Mouse (Mus musculus) megakaryocyte-erythroid progenitor cell, adult 5-6 weeks (primary cell): ENCODE measurements around the gene Gm37240. TPM values are rescaled to one million over a fixed set of nuclear protein-coding genes. Genes with fewer than 3 reads are reported as not detected.
A peak's percentile ranks its signal among the peaks of the same experiment; 100 is the strongest.
"Not testable (repeated sequence)": the region's sequence is repeated elsewhere in the genome, so short reads cannot be mapped to it uniquely, and the experiment has no call there.

Experiments
- ATAC-seq: replicated peaks from 2 replicates; pipeline ENCODE4 v1.8.0; 2016; ENCODE audit warnings: mild to moderate bottlenecking, inconsistent platforms; ENCODE audit not compliant: severe bottlenecking, poor library complexity, low FRiP score, low TSS enrichment
- total RNA-seq, 2 experiments: library from RNA; stranded (forward) in 1 of 2; stranded (reverse) in 1 of 2; fragments of 200-1000, 215-1000 nt in 1 of 2; fragments of >200 nt in 1 of 2; fragmentation: Nextera tagmentation in 1 of 2; gene quantifications; 2 replicates each; pipeline ENCODE4 v1.2.3; 2014 to 2017

Gene Gm37240
- total RNA-seq, 2 experiments from 2014 or later: not detected

- ATAC-seq: no peak
These were observed 1213.8 kb downstream of the Gm37240 start for GRCm38 (mm10) chr3:84673552-84673951.

GRCm38 (mm10) chr3:84672136-84672535 lies 1215.2 kb downstream of the Gm37240 start:
- no peak for ATAC-seq

- no peak for ATAC-seq
These were observed 1218.4 kb downstream of the Gm37240 start for GRCm38 (mm10) chr3:84668957-84669356.

DNA sequence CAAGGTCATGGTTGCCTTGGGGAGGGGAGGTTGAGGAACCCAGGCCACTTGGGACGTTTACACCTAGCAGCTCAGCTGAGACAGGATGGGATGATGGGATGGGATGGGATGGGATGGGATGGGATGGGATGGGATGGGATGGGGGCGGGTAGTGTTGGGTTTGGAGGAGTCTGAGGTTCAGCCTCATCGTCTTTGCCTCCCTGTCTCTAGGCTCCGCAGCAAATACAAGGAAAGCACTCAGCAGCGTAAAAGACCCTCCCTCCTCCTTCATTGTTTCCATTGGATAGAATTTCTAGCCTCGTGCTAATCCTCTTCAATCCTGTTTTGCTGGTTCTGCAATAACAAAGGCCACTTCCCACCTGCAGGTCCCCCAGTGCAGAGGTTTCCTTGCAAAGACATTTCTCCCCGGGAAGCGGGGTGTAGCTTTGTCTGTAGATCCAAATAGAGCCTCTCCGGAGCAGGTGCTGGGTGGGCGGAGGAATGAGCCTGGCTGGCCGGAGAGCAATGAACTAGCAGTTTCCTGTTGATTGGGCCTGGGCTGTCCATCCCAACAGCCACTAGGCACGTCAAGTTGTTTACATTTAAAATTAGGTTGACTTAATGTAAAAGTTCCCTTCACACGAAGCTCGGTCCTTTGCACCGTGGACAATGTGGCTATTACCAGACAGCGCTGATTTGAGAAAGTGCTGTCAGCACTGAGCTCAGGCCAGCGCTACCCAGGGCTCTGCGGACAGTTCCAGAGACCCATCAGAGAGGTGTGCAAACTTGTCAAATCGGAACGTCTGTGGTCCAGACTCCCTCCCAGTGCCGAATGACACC lies 1221.9 kb downstream of the Gm37240 start:
- ATAC-seq: no peak

DNA sequence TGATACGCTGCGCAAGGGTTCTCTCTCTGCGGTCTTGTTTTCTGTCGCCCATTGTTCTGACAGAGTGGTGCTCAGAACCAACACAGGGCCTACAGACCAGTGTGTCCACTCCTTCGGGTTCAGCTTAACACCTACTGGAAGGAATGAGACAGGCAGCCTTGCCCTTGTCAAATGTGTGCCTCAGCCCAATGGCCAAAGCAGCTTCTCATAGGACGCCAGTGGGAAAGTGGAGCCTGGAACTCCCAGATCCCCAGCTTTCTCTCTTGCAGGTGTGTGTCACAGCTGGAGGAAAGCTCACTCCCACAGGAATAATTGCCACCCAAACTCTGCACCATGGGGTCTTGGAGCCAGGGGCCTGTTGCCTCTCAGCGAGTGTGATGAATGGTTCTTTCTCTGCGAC lies 1222.6 kb downstream of the Gm37240 start:
- ATAC-seq: no peak

DNA sequence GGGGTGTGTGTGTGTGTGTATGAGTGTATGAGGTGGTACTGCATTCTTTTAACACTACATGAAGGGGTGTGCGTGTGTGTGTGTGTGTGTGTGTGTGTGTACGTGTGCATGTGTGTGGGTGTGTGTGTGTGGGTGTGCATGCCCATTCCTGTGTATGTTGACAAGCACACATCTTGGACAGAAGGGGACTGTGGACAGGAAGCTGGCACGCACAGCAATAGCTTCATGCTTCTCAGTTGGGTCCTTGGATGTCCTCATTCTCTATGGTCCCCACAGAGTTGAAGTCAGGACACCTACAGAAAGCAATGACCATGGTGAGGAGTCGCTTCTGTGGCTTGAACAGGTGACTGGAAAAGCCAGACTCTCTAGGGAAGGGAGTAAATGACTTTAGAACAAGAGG lies 1223.5 kb downstream of the Gm37240 start:
- no peak for ATAC-seq

DNA sequence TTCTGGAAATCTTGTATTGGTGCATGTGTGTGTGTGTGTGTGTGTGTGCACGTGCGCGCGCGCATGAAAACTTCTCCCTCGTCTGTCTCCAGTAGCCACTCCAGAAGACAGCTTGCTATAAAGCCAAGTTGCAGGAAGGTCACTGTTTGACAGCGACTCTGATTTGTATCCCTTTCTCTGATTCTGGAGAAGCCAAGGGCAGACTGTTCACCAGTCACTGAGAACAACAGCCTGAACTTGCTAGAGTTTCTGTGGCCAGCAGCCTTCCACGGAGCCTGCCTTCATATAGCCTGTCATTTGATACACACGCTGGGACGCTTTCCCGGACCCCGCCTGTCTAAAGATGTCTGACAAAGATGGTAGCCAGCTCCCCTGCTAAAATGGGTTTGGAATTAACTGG lies 1224.2 kb downstream of the Gm37240 start:
- no peak for ATAC-seq

GRCm38 (mm10) chr3:84660380-84660779 lies 1226.9 kb downstream of the Gm37240 start:
- ATAC-seq: no peak

- ATAC-seq: no peak
These were observed 1228.4 kb downstream of the Gm37240 start for GRCm38 (mm10) chr3:84658872-84659271.

DNA sequence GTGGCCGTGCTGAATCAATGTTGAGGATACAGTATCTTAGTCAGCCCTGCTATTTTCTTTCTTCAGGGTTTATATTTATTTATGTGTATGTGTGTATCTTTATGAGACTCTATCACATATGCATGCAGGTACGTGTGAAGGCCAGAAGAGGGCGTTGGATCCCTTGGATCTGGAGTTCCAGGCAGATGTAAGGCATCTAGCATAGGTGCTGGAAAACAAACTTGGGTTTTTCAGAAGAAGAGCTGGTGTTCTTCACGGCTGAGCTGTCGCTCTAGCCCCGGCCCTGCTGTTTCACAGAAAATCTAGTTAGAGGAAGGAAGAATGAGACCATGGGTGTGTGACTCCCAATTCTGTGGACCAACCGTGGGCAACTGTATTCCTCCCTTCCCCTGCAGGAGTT lies 1229.3 kb downstream of the Gm37240 start:
- ATAC-seq: no peak

DNA sequence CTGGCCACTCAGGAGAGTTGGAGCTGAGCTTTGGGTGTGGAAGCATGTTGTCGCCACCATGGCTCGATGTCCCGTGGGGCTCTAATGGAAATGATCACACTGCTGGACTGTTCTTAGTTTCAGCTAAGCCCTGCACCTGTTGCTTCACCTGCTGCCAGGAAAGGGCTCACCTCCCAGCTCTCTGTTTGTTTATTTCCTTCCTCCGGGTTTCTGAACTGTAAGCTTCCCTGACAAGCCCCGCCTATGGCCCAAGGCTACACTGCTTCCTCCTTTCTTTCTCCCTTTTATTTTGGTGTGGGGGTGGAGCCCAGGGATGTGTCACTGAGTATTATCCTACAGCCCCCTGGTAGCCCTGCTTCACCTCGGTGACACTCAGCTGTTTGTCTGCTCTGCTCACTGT lies 1230.1 kb downstream of the Gm37240 start:
- ATAC-seq: no peak

GRCm38 (mm10) chr3:84655785-84656150 lies 1231.5 kb downstream of the Gm37240 start:
- not testable (repeated sequence) for ATAC-seq

DNA sequence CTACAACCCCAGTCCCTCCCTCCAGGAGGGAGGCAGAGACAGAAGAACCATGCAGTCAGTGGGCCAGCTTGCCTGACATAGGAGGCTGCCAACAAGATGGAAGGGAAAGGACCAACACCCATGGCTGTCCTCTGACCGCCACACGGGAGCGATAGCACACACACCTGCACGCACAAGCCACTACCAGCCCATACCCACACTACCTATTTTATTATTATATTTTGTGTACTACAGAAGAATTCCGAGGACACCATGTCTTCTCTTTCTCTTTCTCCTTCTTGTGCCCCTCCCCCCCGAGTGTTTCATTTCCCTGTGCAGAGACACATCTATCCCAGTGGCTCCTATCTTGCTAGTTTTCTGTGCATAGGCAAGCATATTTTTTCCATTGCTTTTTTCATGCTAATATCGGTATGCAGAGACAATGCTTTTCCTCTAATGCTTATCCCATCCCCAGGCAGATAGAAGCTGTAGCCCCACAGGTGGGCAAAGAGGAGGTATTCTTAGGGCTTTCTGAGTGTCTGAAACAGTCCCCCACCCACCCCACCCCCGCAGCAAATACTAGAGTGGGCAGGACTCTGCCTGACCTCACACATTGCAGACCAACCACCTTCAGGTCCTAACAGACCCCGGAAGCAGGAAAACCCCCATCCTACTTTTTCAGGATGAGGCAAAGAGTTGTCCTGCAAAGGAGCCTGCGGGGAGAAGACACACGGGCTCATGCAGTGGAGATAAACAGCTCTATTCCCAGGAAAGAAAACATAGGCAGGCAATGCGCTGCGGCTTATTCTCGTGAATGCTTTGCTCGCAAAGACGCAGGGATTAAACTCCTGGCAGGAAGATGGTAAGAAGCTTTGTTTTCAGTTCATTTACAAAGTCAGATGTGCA lies 1232.2 kb downstream of the Gm37240 start:
- no peak for ATAC-seq

GRCm38 (mm10) chr3:84654246-84654826 lies 1233.0 kb downstream of the Gm37240 start:
- ATAC-seq: peak; percentile 95

DNA sequence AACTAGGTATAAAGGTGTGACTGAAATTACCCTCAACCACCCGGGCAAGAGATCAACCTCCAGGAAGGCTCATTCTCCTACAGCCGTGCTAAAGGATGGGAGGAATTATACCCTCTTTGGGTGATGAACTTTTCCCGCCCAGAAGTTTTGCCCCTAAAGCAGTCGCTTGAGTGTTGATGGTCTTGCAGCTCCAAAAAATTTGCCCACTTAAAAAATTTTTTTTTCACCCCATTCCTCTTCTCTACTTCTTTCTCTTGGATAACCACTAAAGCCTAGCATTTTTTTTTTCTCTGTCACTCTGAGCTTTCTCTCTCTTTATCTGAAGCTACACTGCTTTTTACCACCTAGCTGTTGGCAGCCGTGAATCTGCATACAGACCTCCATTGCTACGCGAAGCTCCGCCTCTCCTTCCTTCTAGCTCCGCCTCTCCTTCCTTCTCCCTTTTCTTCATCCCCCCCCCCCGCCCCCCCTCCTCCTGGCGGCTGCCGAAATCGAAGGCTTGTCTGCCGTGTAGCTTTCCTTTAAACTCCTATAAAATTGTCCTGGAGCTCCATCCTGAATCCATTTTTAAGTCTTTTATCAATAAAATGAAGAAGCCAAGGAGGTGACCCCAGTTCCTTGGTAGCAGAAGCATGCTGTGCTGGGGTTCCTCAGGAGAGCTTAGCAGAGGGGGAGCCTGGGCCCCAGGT lies 1233.6 kb downstream of the Gm37240 start:
- peak; percentile 54; the same call in 1 of the 2 replicates for ATAC-seq

DNA sequence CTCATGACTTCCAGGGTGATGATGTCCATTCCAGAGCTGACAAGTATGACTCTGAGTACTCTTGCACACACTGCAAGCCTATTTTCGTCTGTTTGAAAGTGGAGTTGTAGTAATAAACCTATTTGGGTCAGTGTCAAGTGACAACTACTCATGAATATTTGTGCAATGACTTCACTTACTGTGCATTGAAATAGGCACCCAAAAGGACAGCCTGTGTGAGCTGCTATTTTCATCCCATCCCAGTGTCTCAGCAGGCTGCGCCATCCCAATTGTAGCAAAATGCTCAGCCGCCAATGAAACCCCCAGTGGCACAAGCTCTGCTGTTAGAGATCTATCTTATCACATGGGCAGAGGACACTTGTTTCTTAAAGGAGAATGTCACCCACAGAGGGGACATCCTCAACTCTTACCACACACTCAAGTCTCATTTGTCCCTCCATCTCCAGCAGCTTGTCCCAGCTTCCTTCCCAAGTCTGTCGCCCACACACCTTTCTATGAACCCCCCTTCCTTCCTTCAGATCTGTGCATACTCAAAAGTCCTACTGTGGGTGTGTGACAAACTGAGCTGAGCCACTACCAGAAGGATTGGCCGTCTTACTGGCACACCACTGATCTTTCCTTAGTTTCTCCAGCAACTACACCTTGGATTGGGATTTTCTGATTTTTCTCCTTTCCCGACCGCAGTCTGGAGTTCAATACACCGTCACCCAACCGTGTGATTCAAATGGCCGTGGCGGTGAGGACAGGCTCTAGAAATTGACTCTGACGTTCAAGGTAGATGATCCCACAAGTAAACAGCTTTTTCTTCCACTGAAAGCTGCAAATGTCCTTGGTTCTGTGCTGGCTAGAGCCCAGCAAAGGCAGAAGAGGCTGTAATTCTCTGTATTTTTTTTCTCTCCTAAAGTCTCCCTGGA lies 1234.4 kb downstream of the Gm37240 start:
- ATAC-seq: no peak

DNA sequence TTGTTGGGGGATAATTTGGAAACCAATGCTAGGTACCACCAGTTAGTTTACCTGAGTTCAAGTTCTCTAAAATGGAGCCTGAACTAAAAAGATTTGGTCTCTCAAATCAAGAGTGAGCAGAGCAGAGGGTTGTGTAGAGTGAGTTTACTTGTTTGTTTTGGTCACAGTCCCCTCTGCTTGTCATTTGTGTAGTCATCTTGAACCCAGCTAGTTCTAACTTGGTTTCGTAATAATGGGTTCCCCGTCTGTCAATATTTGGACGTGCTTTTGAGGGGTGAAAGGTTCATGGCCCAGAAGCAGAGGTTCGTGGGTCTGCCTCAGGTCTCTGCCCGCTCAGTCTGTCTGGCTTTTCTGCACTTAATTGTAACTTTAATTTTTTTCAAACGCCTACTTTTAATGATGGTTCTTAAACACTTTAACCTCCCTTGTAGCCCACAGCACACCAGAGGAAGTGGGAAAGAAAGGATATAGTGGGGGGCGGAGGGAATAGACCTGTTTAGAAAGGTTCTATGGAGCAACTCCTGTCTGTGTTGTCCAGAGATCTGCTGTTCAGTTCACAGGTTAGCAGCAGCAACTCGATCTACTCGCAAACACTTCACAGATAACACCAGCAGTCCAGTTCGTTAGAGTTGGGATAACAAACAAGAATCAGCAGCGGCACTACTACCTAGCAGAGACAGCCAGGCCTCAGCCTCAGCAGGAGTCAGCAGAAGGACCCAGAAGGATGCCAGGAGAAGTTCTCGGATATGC lies 1237.6 kb downstream of the Gm37240 start:
- ATAC-seq: no peak

DNA sequence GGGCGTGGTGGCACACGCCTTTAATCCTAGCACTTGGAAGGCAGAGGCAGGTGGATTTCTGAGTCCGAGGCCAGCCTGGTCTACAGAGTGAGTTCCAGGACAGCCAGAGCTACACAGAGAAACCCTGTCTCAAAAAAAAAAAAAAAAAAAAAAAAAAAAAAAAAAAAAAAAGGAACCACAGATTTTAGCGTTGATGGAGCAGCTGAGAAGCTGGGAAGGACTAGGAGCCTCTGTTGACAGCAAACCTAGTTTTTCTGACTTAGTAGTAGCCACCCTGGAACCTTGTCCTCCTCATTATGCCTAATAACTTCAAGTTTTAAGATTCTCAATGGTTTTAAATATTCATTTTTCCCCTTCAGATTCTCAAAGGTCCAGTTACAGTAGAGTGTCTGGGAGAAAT lies 1239.2 kb downstream of the Gm37240 start:
- not testable (repeated sequence) for ATAC-seq
